9 mouse cellular contexts compared by ENCODE assay signal in genomic region chr4:114625357-114625756, GRCm38 (mm10).
DNase-seq lines count a peak whose midpoint lies in the region; ATAC-seq and TF ChIP-seq lines count a peak whose summit lies in the region.
"Had no signal": no experiment of that assay in that cellular context is flagged by ENCODE, and none has a peak within 500 bp of the region (broad histone marks: within the 10 kb centered on the region; RNA-seq: fewer than 3 reads in every experiment).

No protein-coding gene starts in this region.

- H3K9ac ChIP-seq in intestine, embryonic 14.5 days (ENCODE audit: low read length): no peak overlapping the region
- H3K9ac ChIP-seq in intestine, embryonic 15.5 days: no peak overlapping the region
- H3K9ac ChIP-seq in forebrain, postnatal 0 days: no peak overlapping the region

- H3K4me2 ChIP-seq in intestine, embryonic 14.5 days (ENCODE audit: low read length): no peak overlapping the region
- H3K4me2 ChIP-seq in intestine, embryonic 15.5 days (replicated peaks): no peak overlapping the region
- H3K4me2 ChIP-seq in forebrain, postnatal 0 days (ENCODE audit: low read depth): no peak overlapping the region

- ATAC-seq in intestine, embryonic 14.5 days (replicated peaks; ENCODE audit: low FRiP score, low TSS enrichment, low read depth): peak; percentile 29; the same call in 1 of the 2 replicates
- ATAC-seq in intestine, embryonic 15.5 days: no peak
- ATAC-seq in forebrain, postnatal 0 days: 0 out of 2 replicates have a peak, but pooled peaks have one; percentile 29

- no peaks in the 10 kb centered on the region for H3K36me3 ChIP-seq in intestine, embryonic 14.5 days (ENCODE audit: control insufficient read depth, insufficient read depth, low read length)
- H3K36me3 ChIP-seq in intestine, embryonic 15.5 days: no peaks in the 10 kb centered on the region
- H3K36me3 ChIP-seq in forebrain, postnatal 0 days (ENCODE audit: insufficient read depth): no peaks in the 10 kb centered on the region

- 26% methylated on average over 4 of the region's 4 CpGs for WGBS in intestine, embryonic 14.5 days
- 21% methylated on average over 4 of the region's 4 CpGs for WGBS in intestine, embryonic 15.5 days
- WGBS in forebrain, postnatal 0 days: 7% methylated on average over 4 of the region's 4 CpGs

- 0 out of 2 replicates have a peak overlapping the region, but pooled peaks have one; percentile 34 for H3K27ac ChIP-seq in intestine, embryonic 14.5 days (ENCODE audit: low read depth)
- H3K27ac ChIP-seq in intestine, embryonic 15.5 days: no peak overlapping the region
- no peak overlapping the region for H3K27ac ChIP-seq in forebrain, postnatal 0 days (ENCODE audit: low read depth, low read length)

- no peak for DNase-seq in intestine, embryonic 14.5 days (ENCODE audit: low spot score)
- DNase-seq in brain, adult 2 months (ENCODE audit: low read depth, low spot score): peak; percentile 12
- DNase-seq in forebrain, postnatal 0 days: no peak
- DNase-seq in mesoderm, embryonic 11.5 days (ENCODE audit: low read depth, low spot score): peak; percentile 34
- no peak for DNase-seq in B cell, adult 2 months
- DNase-seq in gastrocnemius, postnatal 10 days: no peak
- no peak for DNase-seq in heart, postnatal 25 days (ENCODE audit: low spot score)
- DNase-seq: cerebellum, adult 8-10 months had no signal

- intact Hi-C loops in heart, postnatal 25 days (cut with DNase I): loop anchor here (5.0 kb wide), 1 partner anchor 88 kb away; no protein-coding TSS in a partner anchor

- no peak for TF ChIP-seq CTCF in forebrain, postnatal 0 days (IDR thresholded peaks at IDR 0.05; ENCODE audit: low read depth)

- no peaks in the 10 kb centered on the region for H3K9me3 ChIP-seq in intestine, embryonic 14.5 days (ENCODE audit: control insufficient read depth, low read length)
- H3K9me3 ChIP-seq in intestine, embryonic 15.5 days: no peaks in the 10 kb centered on the region
- no peaks in the 10 kb centered on the region for H3K9me3 ChIP-seq in forebrain, postnatal 0 days (ENCODE audit: low read length)

- no peaks in the 10 kb centered on the region for H3K27me3 ChIP-seq in intestine, embryonic 14.5 days (replicated peaks; ENCODE audit: control insufficient read depth, insufficient read depth, low read length)
- H3K27me3 ChIP-seq in intestine, embryonic 15.5 days (replicated peaks): no peaks in the 10 kb centered on the region
- H3K27me3 ChIP-seq in forebrain, postnatal 0 days (ENCODE audit: insufficient read depth, low read length): no peaks in the 10 kb centered on the region

- no peak overlapping the region for H3K4me3 ChIP-seq in intestine, embryonic 14.5 days (ENCODE audit: low read depth, low read length)
- H3K4me3 ChIP-seq in intestine, embryonic 15.5 days (replicated peaks): no peak overlapping the region
- no peak overlapping the region for H3K4me3 ChIP-seq in forebrain, postnatal 0 days (ENCODE audit: low read depth, low read length)

- peaks cover 18% of the 10 kb centered on the region; the same call in 1 of the 2 replicates for H3K4me1 ChIP-seq in intestine, embryonic 14.5 days (replicated peaks; ENCODE audit: control insufficient read depth, insufficient read depth, low read length)
- peaks cover 15% of the 10 kb centered on the region for H3K4me1 ChIP-seq in intestine, embryonic 15.5 days (replicated peaks)
- H3K4me1 ChIP-seq in forebrain, postnatal 0 days (ENCODE audit: insufficient read depth): no peaks in the 10 kb centered on the region

Comparison
In these comparisons a context has a peak if more than half of its experiments do, and no peak if none do; other contexts are left out.
1. DNase-seq: peak in brain, adult 2 months (single experiment) and mesoderm, embryonic 11.5 days (single experiment); none in intestine, embryonic 14.5 days (single experiment), forebrain, postnatal 0 days (single experiment), B cell, adult 2 months (0 of 2), gastrocnemius, postnatal 10 days (single experiment) and heart, postnatal 25 days (single experiment).